Mouse (Mus musculus) stomach, embryonic 14.5 days (tissue): ENCODE measurements around the gene Cfd. TPM values are rescaled to one million over a fixed set of nuclear protein-coding genes. Genes with fewer than 3 reads are reported as not detected.

Source experiments
- ATAC-seq: fragments of 200-750 bp; cut with Nextera tagmentation; 2 replicates; pipeline ENCODE4 v1.8.0; 2017; ENCODE audit warnings: low read depth, moderate TSS enrichment; ENCODE audit not compliant: insufficient number of reproducible peaks, insufficient read depth, low FRiP score
- H3K27ac ChIP-seq: fragments of 300-500 bp; sonication (generic); 2 replicates; pipeline ENCODE4 v1.5.1; 2014; ENCODE audit warnings: mild to moderate bottlenecking, low read length, moderate library complexity, mixed read lengths
- H3K27me3 ChIP-seq: fragments of 300-500 bp; sonication (generic); 2 replicates; pipeline ENCODE4 v1.6.1; 2014; ENCODE audit warnings: low read length, control low read depth, mixed read lengths; ENCODE audit not compliant: control insufficient read depth, insufficient read depth
- H3K36me3 ChIP-seq: fragments of 300-500 bp; sonication (generic); 2 replicates; pipeline ENCODE4 v1.6.1; 2014; ENCODE audit warnings: mild to moderate bottlenecking, control low read depth, low read length, moderate library complexity, mixed read lengths; ENCODE audit not compliant: control insufficient read depth, insufficient read depth
- H3K4me1 ChIP-seq: fragments of 300-500 bp; sonication (generic); 2 replicates; pipeline ENCODE4 v1.6.1; 2014; ENCODE audit warnings: low read length, control low read depth, mixed read lengths; ENCODE audit not compliant: control insufficient read depth, insufficient read depth
- H3K4me2 ChIP-seq: fragments of 300-500 bp; sonication (generic); replicated peaks from 2 replicates; pipeline ENCODE4 v1.6.1; 2014; ENCODE audit warnings: low read depth, low read length, control low read depth
- H3K4me3 ChIP-seq: fragments of 300-500 bp; sonication (generic); 2 replicates; pipeline ENCODE4 v1.5.1; 2014; ENCODE audit warnings: low read depth, low read length, control low read depth
- H3K9ac ChIP-seq: fragments of 300-500 bp; sonication (generic); replicated peaks from 2 replicates; pipeline ENCODE4 v1.6.1; 2014; ENCODE audit warnings: low read depth, mild to moderate bottlenecking, control low read depth, low read length, moderate library complexity, mixed read lengths
- H3K9me3 ChIP-seq: fragments of 300-500 bp; sonication (generic); 2 replicates; pipeline ENCODE4 v1.6.1; 2016; ENCODE audit warnings: low read depth, low read length, control low read depth; ENCODE audit not compliant: control insufficient read depth
- WGBS: fragments of 180-500 bp; shearing (Covaris S2); extraction: QIAGEN DNeasy Blood & Tissue Kit; methylation state at CpG from one replicate; pipeline ENCODE4 v1.1.7; 2014; 5-methylcytosine and 5-hydroxymethylcytosine counted together
- polyA plus RNA-seq: library from polyadenylated mRNA; unstranded; fragments of >200 nt; fragmentation: Nextera tagmentation; extraction: Ambion mirVana; gene quantifications from 2 replicates; pipeline ENCODE4 v1.2.1, GENCODE M21; 2014

The Cfd gene
- polyA plus RNA-seq, 1 experiment from 2014 or later, result not detected

GRCm38 (mm10) chr10:79864351-79865188 is 26.1 kb upstream of the Cfd start:
- H3K4me1 ChIP-seq, result 0 out of 2 replicates have a peak, but pooled peaks cover 2% of the 10 kb centered on the region
- peaks cover 65% of the 10 kb centered on the region for H3K36me3 ChIP-seq
- peak overlapping the region; percentile 21; the same call in 1 of the 2 replicates for H3K27ac ChIP-seq
- no peaks in the 10 kb centered on the region for H3K27me3 ChIP-seq
- 0 out of 2 replicates have a peak, but pooled peaks have one; percentile 28 for ATAC-seq
- H3K4me3 ChIP-seq, result no peak overlapping the region
- no peak overlapping the region for H3K9ac ChIP-seq
- no peak overlapping the region for H3K4me2 ChIP-seq
- 45% methylated on average over 10 of the region's 10 CpGs for WGBS
- no peaks in the 10 kb centered on the region for H3K9me3 ChIP-seq

- peak overlapping the region; percentile 21; the same call in 1 of the 2 replicates for H3K27ac ChIP-seq
- H3K27me3 ChIP-seq, result no peaks in the 10 kb centered on the region
- no peaks in the 10 kb centered on the region for H3K9me3 ChIP-seq
- no peak overlapping the region for H3K4me2 ChIP-seq
- H3K9ac ChIP-seq, result no peak overlapping the region
- 58% methylated on average over 12 of the region's 12 CpGs for WGBS
- 0 out of 2 replicates have a peak, but pooled peaks cover 2% of the 10 kb centered on the region for H3K4me1 ChIP-seq
- peaks cover 59% of the 10 kb centered on the region for H3K36me3 ChIP-seq
- ATAC-seq, result peak; percentile 19; the same call in 1 of the 2 replicates
- H3K4me3 ChIP-seq, result no peak overlapping the region
Observed at GRCm38 (mm10) chr10:79865189-79865601, 25.5 kb upstream of the Cfd start.

- no peak for ATAC-seq
- no peak overlapping the region for H3K27ac ChIP-seq
- 70% methylated on average over 19 of the region's 19 CpGs for WGBS
- H3K4me1 ChIP-seq, result 0 out of 2 replicates have a peak, but pooled peaks cover 2% of the 10 kb centered on the region
- H3K36me3 ChIP-seq, result peaks cover 53% of the 10 kb centered on the region
- no peak overlapping the region for H3K9ac ChIP-seq
- no peaks in the 10 kb centered on the region for H3K27me3 ChIP-seq
- H3K4me3 ChIP-seq, result no peak overlapping the region
- no peak overlapping the region for H3K4me2 ChIP-seq
- no peaks in the 10 kb centered on the region for H3K9me3 ChIP-seq
Observed at GRCm38 (mm10) chr10:79865801-79866295, 24.8 kb upstream of the Cfd start.

GRCm38 (mm10) chr10:79866601-79867000 is 24.1 kb upstream of the Cfd start:
- H3K27ac ChIP-seq, result no peak overlapping the region
- ATAC-seq, result no peak
- WGBS, result 75% methylated on average over 11 of the region's 11 CpGs
- H3K4me3 ChIP-seq, result no peak overlapping the region
- peaks cover 45% of the 10 kb centered on the region for H3K36me3 ChIP-seq
- no peak overlapping the region for H3K9ac ChIP-seq
- H3K27me3 ChIP-seq, result no peaks in the 10 kb centered on the region
- no peak overlapping the region for H3K4me2 ChIP-seq
- no peaks in the 10 kb centered on the region for H3K9me3 ChIP-seq
- 0 out of 2 replicates have a peak, but pooled peaks cover 2% of the 10 kb centered on the region for H3K4me1 ChIP-seq

GRCm38 (mm10) chr10:79871845-79872244 is 18.8 kb upstream of the Cfd start:
- Histone ChIP-seq H3K36me3 (peaks cover 2% of the 10 kb centered on the region; the same call in 1 of the 2 replicates), H3K4me1 (peaks cover 18% of the 10 kb centered on the region), H3K4me3 (no peak overlapping the region), H3K27me3 (no peaks in the 10 kb centered on the region), H3K4me2 (no peak overlapping the region), H3K9ac (no peak overlapping the region), H3K9me3 (no peaks in the 10 kb centered on the region), H3K27ac (no peak overlapping the region)
- 92% methylated on average over 8 of the region's 8 CpGs for WGBS
- ATAC-seq, result no peak

- Histone ChIP-seq H3K27me3 (no peaks in the 10 kb centered on the region), H3K27ac (no peak overlapping the region), H3K9me3 (no peaks in the 10 kb centered on the region), H3K4me3 (peak overlapping the region; percentile 76; the same call in 1 of the 2 replicates), H3K9ac (0 out of 2 replicates have a peak overlapping the region, but pooled peaks have one; percentile 82), H3K36me3 (no peaks in the 10 kb centered on the region), H3K4me2 (peak overlapping the region; percentile 92), H3K4me1 (peaks cover 18% of the 10 kb centered on the region)
- no peak for ATAC-seq
- WGBS, result 55% methylated on average over 3 of the region's 3 CpGs
Observed at GRCm38 (mm10) chr10:79872862-79873261, 17.8 kb upstream of the Cfd start.

GRCm38 (mm10) chr10:79873313-79873712 is 17.3 kb upstream of the Cfd start:
- no peaks in the 10 kb centered on the region for H3K36me3 ChIP-seq
- 11% methylated on average over 6 of the region's 6 CpGs for WGBS
- ATAC-seq, result no peak
- H3K4me2 ChIP-seq, result peak overlapping the region; percentile 92
- H3K27ac ChIP-seq, result no peak overlapping the region
- H3K9me3 ChIP-seq, result no peaks in the 10 kb centered on the region
- H3K27me3 ChIP-seq, result no peaks in the 10 kb centered on the region
- H3K4me3 ChIP-seq, result peak overlapping the region; percentile 76
- peak overlapping the region; percentile 82 for H3K9ac ChIP-seq
- peaks cover 18% of the 10 kb centered on the region for H3K4me1 ChIP-seq

- Histone ChIP-seq H3K9ac (peak overlapping the region; percentile 82), H3K9me3 (no peaks in the 10 kb centered on the region), H3K27me3 (no peaks in the 10 kb centered on the region), H3K36me3 (no peaks in the 10 kb centered on the region), H3K27ac (peak overlapping the region; percentile 58; the same call in 1 of the 2 replicates), H3K4me1 (peaks cover 18% of the 10 kb centered on the region), H3K4me3 (peak overlapping the region; percentile 76), H3K4me2 (peak overlapping the region; percentile 92)
- WGBS, result 1% methylated on average over 26 of the region's 26 CpGs
- no peak for ATAC-seq
Observed at GRCm38 (mm10) chr10:79873715-79874289, 16.9 kb upstream of the Cfd start.
